Mouse (Mus musculus) thymus, postnatal 25 days (tissue): ENCODE data around the gene Atg4a.

Source experiments
- DNase-seq: peaks from one replicate; pipeline ENCODE4 v3.0.0; 2022

The Atg4a gene

GRCm38 (mm10) chrX:140956272-140956940 is at the start of gene Atg4a, which contains the start of gene Psmd10:
Atg4a (plus strand) TSS chrX:140956907.
Psmd10 (minus strand) TSS chrX:140956728.
- DNase-seq = peak; percentile 89

- DNase-seq = no peak
Measured at GRCm38 (mm10) chrX:140907360-140907759, 49.3 kb upstream of the Atg4a start, which contains the start of gene Vsig1. Vsig1 (plus strand) TSS chrX:140907608.

GRCm38 (mm10) chrX:140921321-140921720 is 35.4 kb upstream of the Atg4a start:
- DNase-seq = no peak

DNA sequence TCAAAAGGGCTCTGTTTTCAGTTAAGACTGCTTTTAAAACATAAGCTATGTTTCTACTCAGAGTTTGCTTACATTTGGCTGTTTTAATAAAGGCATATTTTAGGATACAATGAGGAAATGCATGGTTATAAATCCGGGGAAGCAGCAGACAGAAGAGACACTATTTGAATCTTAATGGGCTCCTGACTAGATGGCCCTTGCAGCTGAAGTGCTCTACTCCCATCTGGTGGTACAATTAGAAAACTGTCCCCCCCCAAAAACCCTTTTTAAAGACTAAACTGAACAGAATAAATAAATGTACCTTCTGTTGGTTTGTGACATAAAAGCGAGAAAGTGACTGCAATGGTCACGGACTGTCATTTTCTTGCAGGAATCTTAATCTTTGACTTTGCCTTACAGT is 24.6 kb upstream of the Atg4a start:
- DNase-seq = no peak

- DNase-seq = no peak
Measured at GRCm38 (mm10) chrX:140933263-140933662, 23.4 kb upstream of the Atg4a start.

- no peak for DNase-seq
Measured at GRCm38 (mm10) chrX:140936271-140936670, 20.4 kb upstream of the Atg4a start.

GRCm38 (mm10) chrX:140953618-140954017 is 3.1 kb upstream of the Atg4a start:
- DNase-seq = no peak

DNA sequence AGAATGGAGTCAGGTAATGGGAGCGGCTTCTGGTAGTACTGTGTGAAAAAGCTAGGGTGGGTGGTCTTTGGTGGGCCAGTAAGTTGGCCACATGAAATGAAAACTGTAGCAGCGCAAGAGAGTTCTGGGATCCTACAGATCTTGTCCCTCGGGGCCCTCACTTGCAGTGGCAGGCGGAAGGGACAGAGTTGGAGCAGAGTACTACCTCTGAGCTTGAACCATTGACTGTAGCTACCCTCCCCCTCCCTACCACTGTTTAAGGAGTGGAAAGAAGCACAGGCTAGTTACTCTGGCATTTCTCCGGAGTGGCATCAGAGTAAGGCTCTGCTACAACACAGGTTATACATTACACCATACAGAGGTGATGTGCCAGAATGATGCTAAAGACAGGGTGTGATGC is 252 bp downstream of the Atg4a start:
- no peak for DNase-seq

DNA sequence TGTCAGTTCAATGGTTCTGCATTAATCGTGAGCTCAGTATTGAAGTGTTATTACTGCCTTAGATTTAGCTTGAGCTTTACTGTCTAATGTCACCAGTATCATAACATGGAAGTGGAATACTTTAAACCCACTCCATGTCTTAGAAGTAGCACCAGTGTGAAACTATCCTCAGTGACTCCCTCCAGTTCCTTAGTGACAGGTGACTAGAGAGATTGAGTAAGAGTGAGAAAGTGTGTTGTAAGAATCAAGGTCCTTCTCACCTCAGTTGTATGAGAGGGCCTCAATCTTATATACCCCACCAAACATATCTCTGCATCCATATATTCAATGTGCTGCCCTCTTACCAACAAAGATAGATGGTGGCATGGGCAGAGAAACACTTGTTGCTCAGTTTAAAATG is 22.2 kb downstream of the Atg4a start:
- no peak for DNase-seq

DNA sequence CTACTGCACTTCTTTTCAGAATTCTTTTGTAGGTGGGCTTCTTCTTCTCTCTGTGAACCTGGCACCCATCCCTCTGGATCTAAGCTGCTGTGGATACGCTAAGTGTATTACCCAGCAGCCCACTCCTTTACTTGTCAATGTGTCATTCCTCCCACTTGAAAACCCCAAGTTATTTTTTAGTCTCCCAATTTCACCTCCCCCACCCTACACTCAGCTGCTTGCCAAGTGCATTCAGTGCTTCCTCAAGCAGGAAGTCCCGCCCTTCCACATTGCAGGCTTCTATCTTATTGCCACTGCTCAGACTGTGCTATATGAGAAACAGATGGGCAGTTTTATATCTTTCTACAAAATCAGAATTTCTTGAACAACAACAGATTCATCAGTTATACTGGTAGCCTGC is 22.8 kb downstream of the Atg4a start:
- no peak for DNase-seq

DNA sequence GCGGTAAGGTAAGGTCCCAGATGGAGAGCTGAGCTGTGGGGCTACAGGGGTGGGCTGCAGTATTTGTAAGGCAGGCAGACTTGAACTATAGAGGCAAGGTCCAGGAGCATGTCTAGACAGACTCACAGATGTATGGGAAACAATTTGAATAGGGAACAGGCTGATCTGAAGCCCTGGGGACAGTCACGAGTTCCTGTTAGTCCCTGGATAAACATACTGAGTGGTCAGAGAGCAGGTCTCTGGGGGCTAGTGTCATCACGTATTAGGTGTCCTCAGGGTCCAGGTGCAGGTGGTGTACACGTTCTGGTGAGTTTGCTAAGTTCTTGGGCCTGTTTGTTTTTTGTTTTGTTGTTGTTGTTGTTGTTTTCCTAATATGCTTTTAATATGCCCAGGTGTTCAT is 23.5 kb downstream of the Atg4a start:
- no peak for DNase-seq

- no peak for DNase-seq
Measured at GRCm38 (mm10) chrX:140983206-140983960, 26.7 kb downstream of the Atg4a start.

DNA sequence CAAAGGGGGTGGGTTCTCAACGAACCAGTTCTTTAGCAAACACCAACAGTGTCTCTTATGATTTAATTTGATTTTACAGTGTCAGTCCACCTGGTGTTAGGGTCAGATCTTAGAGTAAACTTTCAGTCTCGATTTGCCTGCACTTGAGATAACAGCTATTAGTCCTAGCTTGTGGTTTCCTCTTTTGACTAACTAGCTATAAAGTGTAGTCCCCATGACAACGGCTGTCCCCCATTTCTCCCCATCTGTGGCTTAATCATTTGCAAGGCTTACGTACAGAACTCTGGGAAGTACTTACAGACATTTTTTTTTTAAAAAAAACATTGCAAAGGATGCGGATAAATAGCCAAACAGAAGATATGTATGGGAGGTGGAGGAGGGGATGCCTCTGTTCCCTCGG is 28.1 kb downstream of the Atg4a start:
- DNase-seq = no peak

DNA sequence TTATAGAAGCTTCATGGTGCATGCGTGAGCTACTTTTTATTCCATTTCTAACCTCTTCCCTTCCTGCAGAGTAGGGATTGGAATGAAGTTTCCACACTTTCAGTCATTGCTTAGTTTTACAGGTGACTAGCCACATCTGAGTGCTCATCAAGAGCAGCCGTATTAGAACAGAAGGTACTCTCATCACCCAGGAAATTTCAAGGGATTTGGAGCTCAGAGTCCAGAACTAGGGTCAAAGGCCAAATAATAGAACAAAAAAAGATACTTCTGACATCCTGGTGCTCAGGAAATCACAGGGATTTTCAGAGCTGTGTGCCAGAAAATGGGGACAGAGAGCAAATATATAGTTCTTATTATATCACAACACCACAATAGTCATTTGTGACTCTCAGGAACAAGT is 28.5 kb downstream of the Atg4a start:
- no peak for DNase-seq

- no peak for DNase-seq
Measured at GRCm38 (mm10) chrX:140996909-140997516, 40.3 kb downstream of the Atg4a start.

DNA sequence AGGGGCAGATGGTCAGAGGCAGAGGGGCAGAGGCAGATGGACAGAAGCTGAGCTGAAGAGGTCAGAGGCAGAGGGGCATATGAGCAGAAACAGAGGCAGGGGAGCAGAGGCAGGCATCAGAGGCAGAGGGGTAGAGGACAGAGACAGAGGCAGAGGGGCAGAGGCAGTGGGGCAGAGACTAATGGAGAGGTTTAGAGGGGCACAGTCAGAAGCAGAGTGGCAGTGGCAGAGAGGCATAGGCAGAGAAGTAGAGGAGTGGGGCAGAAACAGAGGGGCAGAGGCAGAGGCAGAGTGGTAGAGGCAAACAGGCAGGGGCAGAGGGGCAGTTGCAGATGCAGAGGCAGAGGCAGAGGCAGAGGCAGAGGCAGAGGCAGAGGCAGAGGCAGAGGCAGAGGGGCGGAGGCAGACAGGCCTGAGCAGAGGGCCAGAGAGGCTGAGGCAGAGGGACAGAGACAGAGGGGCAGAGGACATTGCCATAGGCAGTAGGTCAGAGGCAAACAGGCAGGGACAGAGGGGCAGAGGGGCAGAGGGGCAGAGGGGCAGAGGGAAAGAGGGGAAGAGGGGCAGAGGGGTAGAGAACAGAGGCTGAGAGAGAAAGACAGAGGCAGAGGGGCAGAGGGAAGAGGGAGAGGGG is 41.3 kb downstream of the Atg4a start:
- DNase-seq = no peak

GRCm38 (mm10) chrX:140998885-140999284 is 42.2 kb downstream of the Atg4a start:
- no peak for DNase-seq

DNA sequence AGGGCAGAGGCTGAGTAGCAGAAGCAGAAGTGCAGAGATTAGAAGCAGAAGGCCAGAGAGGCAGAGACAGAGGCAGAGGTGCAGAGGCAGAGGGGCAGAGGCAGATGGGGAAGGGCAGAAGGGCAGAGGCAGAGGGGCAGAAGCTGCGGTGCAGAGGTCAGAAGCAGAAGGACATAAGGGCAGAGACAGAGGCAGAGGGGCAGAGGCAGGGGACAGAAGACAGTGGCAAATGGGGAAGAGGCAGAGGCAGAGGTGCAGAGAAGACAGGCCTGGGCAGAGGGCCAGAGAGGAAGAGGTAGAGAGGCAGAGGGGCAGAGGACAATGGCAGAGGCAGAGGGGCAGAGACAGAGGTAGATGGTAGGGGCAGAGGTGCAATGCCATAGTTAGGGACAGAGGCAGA is 193.0 kb downstream of the Atg4a start:
- no peak for DNase-seq

DNA sequence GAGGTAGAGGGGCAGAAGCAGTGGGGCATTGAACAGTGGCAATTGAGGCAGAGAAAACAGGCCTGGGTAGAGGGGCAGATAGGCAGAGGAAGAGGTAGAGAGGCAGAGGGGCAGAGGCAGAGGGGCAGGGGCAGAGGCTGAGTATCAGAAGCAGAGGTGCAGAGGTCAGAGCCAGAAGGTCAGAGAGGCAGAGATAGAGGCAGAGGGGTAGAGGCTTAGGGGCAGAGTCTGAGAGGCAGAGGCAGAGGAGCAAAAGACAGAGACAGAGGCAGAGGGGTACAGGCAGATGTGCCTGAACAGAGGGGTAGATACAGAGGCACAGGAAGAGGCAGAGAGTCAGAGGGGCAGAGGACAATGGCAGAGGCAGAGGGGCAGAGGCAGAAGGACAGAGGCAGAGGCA is 193.6 kb downstream of the Atg4a start:
- DNase-seq = no peak

DNA sequence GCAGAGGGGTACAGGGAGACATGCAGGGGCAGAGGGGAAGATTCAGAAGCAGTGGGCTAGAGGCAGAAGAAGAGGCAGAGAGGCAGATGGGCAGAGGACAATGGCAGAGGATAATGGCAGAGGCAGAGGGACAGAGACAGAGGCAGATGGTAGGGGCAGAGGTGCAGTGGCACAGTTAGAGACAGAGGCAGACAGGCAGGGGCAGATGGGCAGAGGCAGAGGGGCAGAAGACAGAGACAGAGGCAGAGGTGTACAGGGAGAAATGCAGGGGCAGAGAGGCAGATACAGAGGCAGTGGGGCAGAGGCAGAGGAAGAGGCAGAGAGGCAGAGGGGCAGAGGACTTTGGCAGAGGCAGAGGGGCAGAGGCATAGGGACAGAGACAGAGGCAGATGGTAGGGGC is 194.5 kb downstream of the Atg4a start:
- DNase-seq = no peak

DNA sequence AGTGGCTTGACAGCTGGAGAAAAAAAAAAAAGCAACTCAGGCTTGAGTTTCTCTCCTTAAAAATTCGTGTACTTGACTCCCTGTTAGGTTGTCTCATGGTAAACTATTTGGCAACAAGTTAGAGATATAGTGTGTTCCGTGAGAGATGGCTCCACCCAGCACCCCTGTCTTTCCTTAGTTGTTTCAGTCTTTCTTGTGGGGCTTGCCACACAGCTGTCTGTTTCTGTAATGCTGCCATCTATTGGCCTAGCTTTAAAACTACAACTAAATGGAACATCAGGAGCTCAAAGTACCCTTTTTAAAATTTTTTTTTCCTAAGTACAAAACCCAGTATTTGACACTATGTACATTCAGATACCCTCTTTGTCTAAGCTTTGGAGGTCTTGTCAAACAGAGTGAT is 200.0 kb downstream of the Atg4a start:
- no peak for DNase-seq

DNA sequence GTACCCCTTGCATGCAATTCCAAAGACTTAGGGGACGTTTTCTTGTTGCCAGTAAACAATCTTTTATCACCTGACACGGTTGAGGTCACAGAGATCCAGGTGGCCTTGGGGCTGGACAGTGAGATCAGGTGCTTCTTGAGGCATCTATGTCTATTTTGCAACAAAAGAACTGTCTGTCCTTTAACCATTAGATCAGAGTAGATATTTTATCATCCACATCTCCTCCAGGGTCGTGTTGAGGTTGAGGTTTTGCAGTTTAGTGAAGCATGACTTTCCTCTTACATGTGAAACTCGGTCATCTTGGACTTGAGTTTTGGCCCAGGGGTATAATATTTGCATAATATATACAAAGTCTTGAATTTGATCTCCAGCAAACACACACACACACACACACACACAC is 200.9 kb downstream of the Atg4a start:
- no peak for DNase-seq

DNA sequence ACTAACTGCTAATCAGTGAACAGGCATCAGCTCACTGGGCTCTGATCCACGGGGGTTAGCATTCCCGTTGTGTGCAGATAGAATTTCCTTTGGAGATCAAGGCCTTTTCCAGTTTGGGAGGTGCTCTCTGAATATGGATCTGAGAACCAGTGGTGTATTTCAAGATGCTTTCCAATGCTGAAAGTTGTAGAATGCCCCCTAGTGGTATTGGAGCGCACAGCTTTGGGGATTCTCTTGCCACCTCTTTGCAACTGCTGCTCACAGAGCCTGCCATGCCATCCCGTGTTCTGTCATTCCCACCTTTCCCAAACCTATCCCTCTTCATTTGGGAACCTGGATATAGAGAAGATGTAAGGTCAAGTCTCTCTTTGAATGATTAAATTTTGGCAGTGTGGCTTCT is 201.5 kb downstream of the Atg4a start:
- peak; percentile 5 for DNase-seq

GRCm38 (mm10) chrX:141160371-141160770 is 203.7 kb downstream of the Atg4a start:
- DNase-seq = no peak
